Mouse (Mus musculus) spleen, adult 2 months (tissue): Measurements from ENCODE around the gene Mia2. TPM values are rescaled to one million over a fixed set of nuclear protein-coding genes. Genes with fewer than 3 reads are reported as not detected.

Experiments used
- polyA plus RNA-seq: library from polyadenylated mRNA; depleted of rRNA; stranded (reverse); fragments of >200 nt; gene quantifications from 2 replicates; pipeline ENCODE4 v1.2.3, GENCODE M21; 2012; rRNA removed

The Mia2 gene
- polyA plus RNA-seq, 1 experiment = 16.5 TPM

Other genes starting within 250 kb of the Mia2 start
- 3.9 and 4.5 TPM in 2 replicates for gene Sec23a, start 83.8 kb upstream of the Mia2 start, polyA plus RNA-seq
- 2.5 and 3.0 TPM in 2 replicates for gene Gemin2, start 82.4 kb upstream of the Mia2 start, polyA plus RNA-seq
- 62.8 and 68.8 TPM in 2 replicates for gene Trappc6b, start 34.3 kb upstream of the Mia2 start, polyA plus RNA-seq
- gene Pnn, start 28.9 kb upstream of the Mia2 start, polyA plus RNA-seq = 15.4 and 16.2 TPM in 2 replicates
- 6.5 and 6.9 TPM in 2 replicates for gene Fbxo33, start 123.9 kb downstream of the Mia2 start, polyA plus RNA-seq